Mouse (Mus musculus) lung, postnatal 0 days (tissue): ENCODE results near the gene Ttc34.

Experiments
- CTCF ChIP-seq: IDR thresholded peaks from 2 replicates; pipeline ENCODE4 v1.5.1; 2016; ENCODE audit warnings: antibody characterized with exemption, mild to moderate bottlenecking
- EP300 ChIP-seq: IDR thresholded peaks from 2 replicates; pipeline ENCODE4 v1.6.1; 2016; ENCODE audit warnings: antibody characterized with exemption, mild to moderate bottlenecking, control low read depth

- no peak for TF ChIP-seq CTCF
- no peak for TF ChIP-seq EP300
Observed at GRCm38 (mm10) chr4:154827181-154827580, 10.1 kb upstream of the Ttc34 start.
